Mouse (Mus musculus): ENCODE results near the gene Uevld.
"Not testable (repeated sequence)": the region's sequence is repeated elsewhere in the genome, so short reads cannot be mapped to it uniquely, and the experiment has no call there.

The Uevld gene

DNA sequence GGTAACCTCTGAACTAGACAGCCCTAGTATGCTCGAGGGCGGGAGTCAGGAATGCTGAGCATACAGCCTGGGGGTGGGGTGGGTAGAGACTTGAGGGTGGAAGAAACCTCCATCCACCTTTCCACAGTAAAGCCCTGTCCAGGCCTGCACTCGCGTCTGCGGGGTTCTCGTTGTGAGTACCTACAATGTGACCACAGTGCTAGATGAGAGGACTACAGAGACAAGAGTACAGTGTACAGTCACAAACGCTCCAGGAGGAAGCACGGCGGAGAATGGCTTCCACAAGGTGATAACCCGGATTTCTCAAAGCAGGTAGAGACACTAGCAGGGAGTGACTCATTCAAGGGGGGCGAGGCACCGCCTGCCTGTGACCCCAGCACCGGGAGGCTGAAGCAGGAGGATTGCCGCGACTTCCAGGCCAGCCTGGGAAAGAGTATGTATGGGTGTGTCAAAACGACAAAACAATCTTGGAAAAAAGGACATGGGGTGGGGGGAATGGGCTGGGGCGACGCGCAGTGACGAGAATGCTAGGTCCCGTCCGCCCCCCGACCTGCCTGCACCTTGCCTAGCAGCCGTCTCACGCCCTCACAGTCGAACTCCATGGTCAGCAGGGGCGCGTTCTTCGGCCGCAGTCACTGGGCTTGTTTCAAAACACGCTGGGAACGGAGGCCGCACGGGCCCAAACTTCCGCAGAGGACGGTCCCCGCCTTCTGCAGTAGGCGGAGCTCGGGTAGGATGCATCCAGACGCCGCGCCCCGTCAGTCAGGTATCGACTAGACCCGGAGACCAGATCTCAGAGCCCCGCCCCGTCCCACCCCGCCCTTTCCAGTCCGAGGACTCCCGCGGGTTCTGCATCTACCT is at the start of gene Uevld:
Gene Uevld (minus strand): TSS at position 697 of the 861 bp plus-strand sequence.
- peak; percentile 91 for DNase-seq (ENCODE audit: low spot score)

GRCm38 (mm10) chr7:47007818-47008167 is 49.5 kb upstream of the Uevld start:
- DNase-seq (ENCODE audit: low spot score) = no peak

- no peak for DNase-seq (ENCODE audit: low spot score)
These were observed 48.9 kb upstream of the Uevld start for GRCm38 (mm10) chr7:47007109-47007780.

DNA sequence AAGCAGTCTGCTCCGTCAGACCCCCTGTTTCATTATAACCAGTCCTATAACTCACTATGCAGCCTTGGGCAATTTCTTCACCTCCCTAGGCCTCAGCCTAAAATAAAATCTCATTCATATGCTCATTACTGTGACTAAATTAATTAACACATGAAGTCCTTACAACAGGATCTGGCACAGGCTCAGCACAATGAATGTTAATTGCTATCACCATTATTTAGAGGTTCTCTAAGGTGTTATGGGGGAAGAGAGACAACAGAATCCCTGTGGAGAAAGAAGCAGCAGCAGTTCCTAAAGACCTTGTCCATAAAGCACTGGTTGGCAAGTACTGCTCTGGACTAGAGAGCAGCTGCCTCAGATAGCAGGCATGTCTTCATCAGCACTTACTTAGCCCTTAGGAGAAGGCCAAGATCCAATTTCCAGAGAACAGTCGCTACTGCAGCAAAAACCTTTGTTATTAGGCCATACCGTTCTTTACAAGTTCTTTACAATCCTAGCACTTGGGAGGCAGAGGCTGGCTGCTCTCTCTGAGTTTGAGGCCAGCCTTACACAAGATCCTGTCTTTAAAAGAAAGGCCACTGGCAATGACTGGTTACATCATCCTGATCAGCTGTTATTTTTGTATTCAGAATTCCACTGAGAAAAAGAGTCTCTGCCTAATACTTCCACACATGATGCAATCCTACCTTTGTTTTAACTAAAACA is 45.2 kb upstream of the Uevld start:
- DNase-seq (ENCODE audit: low spot score) = no peak

GRCm38 (mm10) chr7:47001900-47002275 is 43.6 kb upstream of the Uevld start:
- no peak for DNase-seq (ENCODE audit: low spot score)

DNA sequence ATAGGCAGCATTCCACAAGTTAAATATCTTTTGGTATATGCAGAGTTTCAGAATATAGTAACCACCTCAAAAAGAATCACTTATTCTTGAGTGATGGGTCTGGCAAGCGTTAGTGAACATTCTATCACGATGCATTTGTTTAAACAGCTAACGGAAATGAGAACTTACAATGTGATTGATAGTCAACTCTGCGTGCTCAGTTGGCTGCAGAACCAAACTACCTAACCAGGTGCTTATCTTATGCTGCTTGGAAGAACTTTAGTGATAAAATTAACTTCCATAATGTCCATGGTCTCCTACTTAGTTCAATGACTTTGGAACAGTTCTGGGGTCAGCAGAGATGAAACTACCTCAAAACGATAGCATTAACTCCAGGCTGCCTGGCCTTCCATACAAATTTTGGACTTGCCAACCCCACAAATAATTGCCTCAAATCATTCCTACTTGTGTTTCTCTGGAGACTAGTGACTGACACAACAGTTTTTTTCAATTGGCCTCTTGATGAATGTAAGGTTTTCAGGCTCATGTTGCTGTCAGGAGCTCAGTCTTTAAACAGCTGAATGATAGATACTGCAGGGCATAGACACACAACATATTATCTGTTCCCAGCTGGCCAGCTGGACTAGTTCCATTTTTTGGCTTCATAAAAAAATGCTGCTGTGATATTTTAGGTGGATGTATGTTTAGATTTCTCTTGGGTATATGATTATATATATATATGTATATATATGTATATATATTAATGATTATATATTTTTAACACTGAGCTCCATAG is 43.0 kb upstream of the Uevld start:
- no peak for DNase-seq (ENCODE audit: low spot score)

GRCm38 (mm10) chr7:47000644-47000983 is 42.3 kb upstream of the Uevld start:
- DNase-seq (ENCODE audit: low spot score) = no peak

- DNase-seq (ENCODE audit: low spot score) = no peak
These were observed 41.8 kb upstream of the Uevld start for GRCm38 (mm10) chr7:46999983-47000643.

- no peak for DNase-seq (ENCODE audit: low spot score)
These were observed 40.6 kb upstream of the Uevld start for GRCm38 (mm10) chr7:46998942-46999341.

GRCm38 (mm10) chr7:46997644-46998395 is 39.5 kb upstream of the Uevld start:
- peak; percentile 27 for DNase-seq (ENCODE audit: low spot score)

- DNase-seq (ENCODE audit: low spot score) = no peak
These were observed 38.7 kb upstream of the Uevld start for GRCm38 (mm10) chr7:46997008-46997407.

DNA sequence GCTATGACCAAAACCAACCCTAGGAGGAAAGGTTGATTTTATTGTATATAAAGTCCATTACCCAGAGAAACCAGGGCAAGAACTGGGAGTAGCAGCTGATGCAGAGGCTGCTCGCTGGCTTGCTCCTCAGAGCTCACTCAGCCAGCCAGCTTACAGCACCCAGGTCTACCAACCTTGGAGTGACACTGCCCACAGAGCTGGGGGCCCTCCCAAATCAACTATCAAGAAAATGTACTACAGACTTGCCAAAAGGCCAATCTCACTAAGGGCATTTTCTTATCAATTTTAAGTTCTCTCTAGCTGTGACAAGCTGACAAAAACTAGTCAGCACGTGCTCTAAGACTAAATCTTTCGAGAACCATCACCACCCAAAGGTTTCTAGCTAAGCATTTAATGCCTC is 37.2 kb upstream of the Uevld start:
- no peak for DNase-seq (ENCODE audit: low spot score)

GRCm38 (mm10) chr7:46993079-46993478 is 34.8 kb upstream of the Uevld start:
- DNase-seq (ENCODE audit: low spot score) = no peak

- DNase-seq (ENCODE audit: low spot score) = not testable (repeated sequence)
These were observed 31.1 kb upstream of the Uevld start for GRCm38 (mm10) chr7:46989387-46989786.

- DNase-seq (ENCODE audit: low spot score) = no peak
These were observed 28.7 kb upstream of the Uevld start for GRCm38 (mm10) chr7:46987073-46987472.

DNA sequence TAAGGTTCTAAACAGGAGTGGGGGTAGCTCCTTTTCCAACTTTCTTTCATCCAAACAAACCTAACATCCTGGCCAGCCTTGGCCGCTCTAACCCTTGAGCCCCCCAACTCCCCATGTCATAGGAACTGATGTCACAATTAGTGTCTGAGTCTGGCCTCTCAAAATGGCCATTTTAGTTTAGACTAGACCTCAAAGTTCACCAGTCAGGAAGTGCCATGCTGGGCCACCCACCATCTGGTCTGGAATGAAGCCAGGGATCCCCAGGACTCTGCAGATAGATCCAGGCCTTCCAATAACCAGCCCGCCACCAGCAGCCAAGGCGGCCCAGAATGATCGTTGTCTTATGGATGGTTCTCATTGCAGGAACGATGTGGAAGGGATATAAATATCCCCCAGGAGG is 28.3 kb upstream of the Uevld start:
- DNase-seq (ENCODE audit: low spot score) = no peak

DNA sequence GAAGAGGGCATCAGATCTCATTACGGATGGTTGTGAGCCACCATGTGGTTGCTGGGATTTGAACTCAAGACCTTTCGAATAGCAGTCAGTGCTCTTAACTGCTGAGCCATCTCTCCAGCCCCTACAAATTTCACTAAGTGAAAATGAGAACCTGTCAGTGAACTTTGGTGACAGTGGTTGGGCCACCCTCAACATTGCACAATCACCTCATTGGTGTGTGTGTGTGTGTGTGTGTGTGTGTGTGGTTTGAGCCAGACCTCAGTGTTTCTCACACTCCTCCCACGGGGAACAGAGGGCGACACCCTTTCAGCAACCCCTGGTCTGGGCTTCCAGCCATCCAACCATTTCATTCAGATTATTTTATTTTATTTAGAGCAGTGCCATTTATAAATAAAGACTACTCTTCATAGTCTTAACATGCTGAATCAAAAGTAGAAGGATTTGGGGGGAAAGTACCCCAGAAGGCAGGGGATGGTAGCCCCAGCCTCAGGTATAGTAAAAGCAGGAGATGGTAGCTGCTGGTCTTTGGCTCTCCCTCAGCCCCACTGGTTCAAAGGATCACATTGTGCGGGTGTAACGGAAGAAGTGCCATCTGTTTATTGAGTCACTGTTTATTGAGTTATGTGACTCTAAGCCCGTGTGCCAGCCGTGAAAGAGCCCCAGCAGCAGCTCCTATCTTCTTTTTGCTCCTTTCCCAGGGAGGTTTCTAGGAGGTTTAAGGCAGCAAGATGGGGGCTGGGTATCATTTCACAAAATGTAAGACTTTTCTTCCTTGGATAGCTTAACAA is 27.6 kb upstream of the Uevld start:
- DNase-seq (ENCODE audit: low spot score) = no peak

GRCm38 (mm10) chr7:46983280-46983679 is 25.0 kb upstream of the Uevld start, which contains the start of gene Gm9999:
Gene Gm9999, plus strand, starts transcription at chr7:46983580.
- DNase-seq (ENCODE audit: low spot score) = no peak

GRCm38 (mm10) chr7:46975456-46975855 is 17.1 kb upstream of the Uevld start:
- DNase-seq (ENCODE audit: low spot score) = no peak

- no peak for DNase-seq (ENCODE audit: low spot score)
These were observed 16.3 kb upstream of the Uevld start for GRCm38 (mm10) chr7:46974648-46975047.

All from ovary, postnatal 14 days (tissue).